Mouse (Mus musculus): ENCODE data around the gene Zswim3.
"Not testable (repeated sequence)": the region's sequence is repeated elsewhere in the genome, so short reads cannot be mapped to it uniquely, and the experiment has no call there.

The Zswim3 gene

GRCm38 (mm10) chr2:164855572-164855971 is 50.7 kb downstream of the Zswim3 start:
- DNase-seq (ENCODE audit: low read depth) = not testable (repeated sequence)

- DNase-seq (ENCODE audit: low read depth) = no peak
Measured at GRCm38 (mm10) chr2:164856309-164857100, 51.6 kb downstream of the Zswim3 start.

- no peak for DNase-seq (ENCODE audit: low read depth)
Measured at GRCm38 (mm10) chr2:164857101-164857821, 52.4 kb downstream of the Zswim3 start, which contains the start of gene Pltp. Pltp (minus strand) TSS chr2:164857711.

- DNase-seq (ENCODE audit: low read depth) = no peak
Measured at GRCm38 (mm10) chr2:164857842-164858553, 53.1 kb downstream of the Zswim3 start.

- DNase-seq (ENCODE audit: low read depth) = no peak
Measured at GRCm38 (mm10) chr2:164859155-164859554, 54.3 kb downstream of the Zswim3 start.

GRCm38 (mm10) chr2:164859640-164860432 is 54.9 kb downstream of the Zswim3 start:
- no peak for DNase-seq (ENCODE audit: low read depth)

- DNase-seq (ENCODE audit: low read depth) = no peak
Measured at GRCm38 (mm10) chr2:164861094-164861493, 56.2 kb downstream of the Zswim3 start.

GRCm38 (mm10) chr2:164862179-164862861 is 57.4 kb downstream of the Zswim3 start:
- no peak for DNase-seq (ENCODE audit: low read depth)

GRCm38 (mm10) chr2:164863411-164863810 is 58.5 kb downstream of the Zswim3 start:
- not testable (repeated sequence) for DNase-seq (ENCODE audit: low read depth)

GRCm38 (mm10) chr2:164864593-164864992 is 59.7 kb downstream of the Zswim3 start:
- no peak for DNase-seq (ENCODE audit: low read depth)

GRCm38 (mm10) chr2:164866741-164867551 is 62.0 kb downstream of the Zswim3 start:
- DNase-seq (ENCODE audit: low read depth) = no peak

- no peak for DNase-seq (ENCODE audit: low read depth)
Measured at GRCm38 (mm10) chr2:164867566-164867965, 62.7 kb downstream of the Zswim3 start.

- no peak for DNase-seq (ENCODE audit: low read depth)
Measured at GRCm38 (mm10) chr2:164868491-164868890, 63.6 kb downstream of the Zswim3 start.
